Mouse (Mus musculus): Measurements from ENCODE around the gene Mapre3. TPM values are rescaled to one million over a fixed set of nuclear protein-coding genes. Genes with fewer than 3 reads are reported as not detected.
A peak's percentile ranks its signal among the peaks of the same experiment; 100 is the strongest.

Mapre3 gene
- polyA plus RNA-seq (2012; ENCODE audit: insufficient read depth, insufficient read length, missing spikeins) = 22.6 and 27.8 TPM in 2 replicates

DNA sequence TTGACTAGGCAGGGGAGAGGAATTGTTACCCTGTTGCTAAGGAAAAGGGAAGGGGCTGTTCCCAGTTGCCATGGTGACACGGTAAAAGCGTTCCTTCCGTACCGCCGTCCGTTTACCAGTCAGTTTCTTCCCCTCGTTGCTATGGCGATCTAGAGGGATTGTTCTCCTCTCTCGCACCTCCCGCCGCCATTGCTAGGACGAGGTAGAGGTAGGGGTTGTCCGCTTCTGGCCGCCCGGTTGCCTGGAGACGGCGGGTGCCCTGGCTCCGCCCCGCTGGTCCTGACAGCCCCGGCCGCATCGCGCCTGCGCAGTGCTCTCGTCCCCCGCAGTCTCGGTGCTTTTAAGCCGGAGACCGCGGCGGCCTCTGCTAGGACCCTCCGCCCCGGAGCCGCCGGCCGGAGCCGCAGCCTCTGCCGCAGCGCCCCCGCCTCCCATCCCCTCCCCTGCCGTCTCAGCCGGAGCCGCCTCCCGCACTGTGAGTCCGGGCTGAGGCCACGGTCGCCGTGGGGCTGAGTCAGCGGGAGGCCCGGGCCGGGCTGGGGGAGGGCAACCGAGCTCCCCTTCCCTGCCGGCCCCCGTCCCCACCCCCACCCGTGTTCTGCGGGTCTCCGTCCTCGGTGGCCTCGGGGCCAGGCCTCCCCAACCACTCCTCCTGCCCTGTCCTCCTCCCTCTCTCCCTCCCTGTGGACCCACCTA, at the start of gene Mapre3:
TSS of gene Mapre3 (plus strand) at position 218 of the 696 bp plus-strand sequence.
- TF ChIP-seq POLR2A (IDR thresholded peaks at IDR 0.05; ENCODE audit: borderline replicate concordance, low read depth, low read length) = no peak
- no peak for TF ChIP-seq CTCF (IDR thresholded peaks at IDR 0.05; ENCODE audit: low read depth, low read length)
- 0 out of 2 replicates have a peak, but pooled peaks cover 3% of the 10 kb centered on the region for H3K4me1 ChIP-seq (ENCODE audit: control insufficient read depth, insufficient read depth, low read length)
- no peak within 1 kb of the TSS for H3K27ac ChIP-seq (ENCODE audit: insufficient read depth, low read depth, low read length)
- peak within 1 kb of the TSS; percentile 73 for H3K4me3 ChIP-seq (ENCODE audit: insufficient read depth, low read length)

DNA sequence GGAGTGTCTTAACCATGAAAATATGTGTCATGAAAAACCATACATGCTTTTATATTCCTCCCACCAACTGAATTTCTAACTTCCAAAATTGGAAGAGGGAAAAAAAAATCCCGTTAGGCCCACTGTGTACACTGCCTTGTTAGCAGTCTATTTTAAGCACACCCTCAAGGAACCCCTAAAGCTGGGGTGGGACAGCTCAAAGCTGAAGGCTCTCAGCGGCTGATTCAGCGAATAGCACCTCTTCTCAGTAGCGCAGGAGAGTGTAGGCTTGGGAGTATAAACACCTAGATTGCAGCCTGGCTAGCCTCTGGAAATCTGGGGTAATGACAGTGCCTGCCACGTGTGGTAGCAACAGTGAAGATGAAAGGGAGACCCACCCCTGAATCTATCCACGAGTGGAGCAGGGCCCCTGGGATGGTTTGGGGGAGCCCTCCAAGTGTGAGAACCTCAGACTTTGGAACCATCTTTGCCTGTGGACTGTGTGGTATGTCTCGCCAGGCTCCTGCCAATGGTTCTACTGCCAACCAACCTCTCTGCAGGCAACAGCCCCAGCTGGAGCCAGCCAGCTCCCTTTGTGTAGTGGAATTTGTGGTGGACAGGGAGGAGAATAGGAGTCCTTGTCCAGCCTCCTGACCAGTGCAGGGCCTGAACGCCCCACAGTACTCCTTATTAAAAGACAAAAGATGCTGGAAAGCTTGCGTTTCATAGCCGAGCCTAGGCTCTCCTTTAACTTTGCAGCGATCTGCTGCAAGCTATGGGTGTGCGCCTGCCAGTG, 48.7 kb upstream of the Mapre3 start:
- no peak for TF ChIP-seq CTCF (IDR thresholded peaks at IDR 0.05; ENCODE audit: low read depth, low read length)
- no peak for TF ChIP-seq POLR2A (IDR thresholded peaks at IDR 0.05; ENCODE audit: borderline replicate concordance, low read depth, low read length)
- no peak overlapping the region for H3K4me3 ChIP-seq (ENCODE audit: insufficient read depth, low read length)
- H3K27ac ChIP-seq (ENCODE audit: insufficient read depth, low read depth, low read length) = no peak overlapping the region
- H3K4me1 ChIP-seq (ENCODE audit: control insufficient read depth, insufficient read depth, low read length) = no peaks in the 10 kb centered on the region

DNA sequence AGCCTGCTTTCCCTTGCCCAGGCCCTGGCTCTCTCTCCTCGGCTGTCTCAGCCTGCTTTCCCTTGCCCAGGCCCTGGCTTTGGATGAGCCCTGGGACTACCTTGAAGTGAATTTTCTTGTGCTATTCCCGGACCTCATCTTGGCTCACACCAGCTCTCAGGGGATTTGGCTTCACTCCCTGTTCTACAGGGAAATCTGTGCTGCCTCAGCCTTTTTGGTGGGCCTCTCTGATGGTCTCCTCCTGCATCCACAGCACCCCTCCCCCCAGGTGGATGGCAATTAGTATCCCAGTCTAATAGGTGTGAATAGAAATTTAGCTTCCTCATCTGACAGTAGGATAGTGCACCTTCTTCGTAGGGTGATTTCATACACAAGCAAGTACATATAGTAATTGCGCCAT, 46.4 kb upstream of the Mapre3 start:
- TF ChIP-seq CTCF (IDR thresholded peaks at IDR 0.05; ENCODE audit: low read depth, low read length) = no peak
- TF ChIP-seq POLR2A (IDR thresholded peaks at IDR 0.05; ENCODE audit: borderline replicate concordance, low read depth, low read length) = no peak
- no peak overlapping the region for H3K27ac ChIP-seq (ENCODE audit: insufficient read depth, low read depth, low read length)
- H3K4me3 ChIP-seq (ENCODE audit: insufficient read depth, low read length) = no peak overlapping the region
- H3K4me1 ChIP-seq (ENCODE audit: control insufficient read depth, insufficient read depth, low read length) = no peaks in the 10 kb centered on the region

DNA sequence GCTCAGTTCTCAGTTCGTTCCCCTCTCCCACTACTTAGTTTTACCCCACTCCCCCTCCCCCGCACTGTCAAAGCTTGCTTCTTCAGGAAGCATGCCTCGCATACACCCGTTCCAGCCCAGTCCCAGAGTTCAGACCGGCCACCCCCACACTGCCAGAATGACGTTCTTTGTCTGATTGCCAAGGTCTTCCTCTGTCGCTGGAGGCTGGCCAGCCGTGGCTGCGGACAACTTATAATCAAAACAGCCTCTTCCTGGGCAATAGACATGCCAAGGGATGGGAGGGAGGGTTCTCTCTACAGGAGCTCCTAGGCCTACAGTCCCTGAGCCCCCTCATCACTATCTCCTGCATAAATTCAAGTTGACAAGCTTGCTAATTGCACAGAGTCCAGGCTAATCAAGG, 45.8 kb upstream of the Mapre3 start:
- Histone ChIP-seq H3K27ac (ENCODE audit: insufficient read depth, low read depth, low read length) (no peak overlapping the region), H3K4me1 (ENCODE audit: control insufficient read depth, insufficient read depth, low read length) (no peaks in the 10 kb centered on the region), H3K4me3 (ENCODE audit: insufficient read depth, low read length) (no peak overlapping the region)
- TF ChIP-seq CTCF (IDR thresholded peaks at IDR 0.05; ENCODE audit: low read depth, low read length) (no peak), POLR2A (IDR thresholded peaks at IDR 0.05; ENCODE audit: borderline replicate concordance, low read depth, low read length) (no peak)

DNA sequence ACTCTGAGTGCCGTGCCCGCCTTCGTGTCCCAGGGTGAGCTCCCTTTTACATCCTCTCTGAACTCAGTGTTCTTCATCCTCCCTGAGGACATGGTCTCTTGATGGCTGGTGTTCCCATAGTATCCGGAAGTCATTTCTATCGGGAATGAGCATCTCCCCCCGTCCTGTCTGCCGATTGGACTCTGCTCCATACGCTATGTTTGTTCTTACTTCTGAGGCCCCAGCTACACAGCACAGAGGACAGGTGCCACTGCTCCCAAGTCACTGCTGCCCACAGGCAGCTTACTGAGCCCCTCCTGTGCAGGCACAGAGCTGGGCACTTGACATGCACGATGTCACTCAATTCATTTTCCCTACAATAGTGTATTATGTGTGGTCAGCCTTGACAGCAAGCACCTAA, 45.4 kb upstream of the Mapre3 start:
- no peak overlapping the region for H3K4me3 ChIP-seq (ENCODE audit: insufficient read depth, low read length)
- H3K27ac ChIP-seq (ENCODE audit: insufficient read depth, low read depth, low read length) = no peak overlapping the region
- no peaks in the 10 kb centered on the region for H3K4me1 ChIP-seq (ENCODE audit: control insufficient read depth, insufficient read depth, low read length)
- TF ChIP-seq CTCF (IDR thresholded peaks at IDR 0.05; ENCODE audit: low read depth, low read length) (no peak), POLR2A (IDR thresholded peaks at IDR 0.05; ENCODE audit: borderline replicate concordance, low read depth, low read length) (no peak)

DNA sequence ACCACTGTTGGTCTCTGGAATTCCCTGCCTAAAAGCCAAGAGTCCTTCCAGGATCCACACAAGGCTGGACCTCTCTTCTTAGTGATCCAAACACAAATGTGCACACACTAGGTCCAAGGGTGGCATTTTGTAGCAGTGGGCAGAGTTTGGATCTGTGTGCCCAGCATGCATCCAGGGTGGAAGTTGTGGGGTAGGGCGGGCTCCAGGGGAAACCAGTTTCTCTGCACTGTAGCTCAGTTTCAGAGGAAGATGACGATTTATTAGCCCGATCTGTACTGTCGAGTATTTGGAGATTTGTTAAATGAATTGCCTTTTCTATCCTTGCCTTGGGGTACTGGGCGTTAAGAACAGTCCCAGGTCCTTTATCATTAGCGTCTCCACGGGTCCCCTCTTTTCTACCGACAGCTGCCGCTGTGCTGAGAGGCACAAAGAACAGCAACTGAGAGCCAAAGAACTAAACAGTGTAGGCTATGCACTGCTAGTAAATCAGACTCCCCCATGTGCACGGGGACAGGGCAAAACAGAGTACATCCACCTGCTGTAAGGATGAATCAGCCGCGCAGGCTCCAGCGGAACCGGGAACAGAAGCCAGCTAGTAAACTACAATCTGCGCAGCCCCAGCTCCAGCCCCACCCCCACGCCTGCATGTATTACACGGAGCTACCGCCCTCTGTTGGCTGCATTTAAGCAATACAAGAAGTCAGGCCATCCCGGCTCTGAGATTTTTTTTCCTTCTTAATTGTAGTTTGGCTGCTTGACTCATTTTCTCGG, 39.7 kb upstream of the Mapre3 start:
- Histone ChIP-seq H3K27ac (ENCODE audit: insufficient read depth, low read depth, low read length) (no peak overlapping the region), H3K4me3 (ENCODE audit: insufficient read depth, low read length) (peak overlapping the region; percentile 15; the same call in 1 of the 2 replicates), H3K4me1 (ENCODE audit: control insufficient read depth, insufficient read depth, low read length) (peaks cover 8% of the 10 kb centered on the region)
- TF ChIP-seq CTCF (IDR thresholded peaks at IDR 0.05; ENCODE audit: low read depth, low read length) (peak; percentile 69), POLR2A (IDR thresholded peaks at IDR 0.05; ENCODE audit: borderline replicate concordance, low read depth, low read length) (no peak)

DNA sequence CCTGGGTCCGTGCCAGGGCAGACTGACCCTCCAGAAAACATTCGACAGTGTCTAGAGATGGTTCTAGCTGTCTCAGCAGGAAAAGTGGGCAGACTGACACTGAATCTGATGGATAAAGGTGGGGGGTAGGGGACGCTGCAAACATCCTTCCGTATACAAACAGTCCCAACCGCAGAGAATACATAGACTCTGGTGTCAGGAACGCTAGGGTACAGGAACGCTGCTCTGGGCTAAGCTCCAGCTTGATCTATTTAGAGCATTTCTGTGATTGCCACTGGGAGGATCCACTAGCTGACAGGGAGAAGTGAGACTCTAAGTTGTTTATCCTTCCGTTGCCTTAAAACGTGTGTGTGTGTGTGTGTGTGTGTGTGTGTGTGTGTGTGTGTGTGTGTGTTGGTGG, 33.7 kb upstream of the Mapre3 start:
- H3K27ac ChIP-seq (ENCODE audit: insufficient read depth, low read depth, low read length) = no peak overlapping the region
- H3K4me3 ChIP-seq (ENCODE audit: insufficient read depth, low read length) = no peak overlapping the region
- TF ChIP-seq POLR2A (IDR thresholded peaks at IDR 0.05; ENCODE audit: borderline replicate concordance, low read depth, low read length) = no peak
- no peak for TF ChIP-seq CTCF (IDR thresholded peaks at IDR 0.05; ENCODE audit: low read depth, low read length)
- H3K4me1 ChIP-seq (ENCODE audit: control insufficient read depth, insufficient read depth, low read length) = peaks cover 8% of the 10 kb centered on the region

DNA sequence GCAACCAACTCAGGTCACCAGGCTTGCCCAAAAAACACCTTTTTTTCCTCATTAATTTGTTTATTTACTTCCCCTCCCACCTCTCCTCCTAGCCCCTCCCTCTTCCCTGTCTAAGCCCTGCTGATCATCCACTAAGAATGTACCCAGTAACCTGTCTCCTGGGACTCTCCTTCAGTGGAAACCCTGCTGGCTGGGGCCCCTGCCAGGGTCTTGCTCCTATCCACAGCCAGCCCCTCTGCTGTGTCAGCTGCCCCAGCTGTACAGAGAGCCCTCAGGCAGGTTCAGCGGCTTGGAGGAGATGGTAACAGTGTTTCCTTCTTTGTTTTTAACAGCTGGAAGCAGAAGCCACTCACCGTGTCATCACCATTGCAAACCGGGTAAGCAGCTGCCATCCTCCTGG, 33.3 kb upstream of the Mapre3 start:
- TF ChIP-seq CTCF (IDR thresholded peaks at IDR 0.05; ENCODE audit: low read depth, low read length) (no peak), POLR2A (IDR thresholded peaks at IDR 0.05; ENCODE audit: borderline replicate concordance, low read depth, low read length) (no peak)
- Histone ChIP-seq H3K27ac (ENCODE audit: insufficient read depth, low read depth, low read length) (no peak overlapping the region), H3K4me3 (ENCODE audit: insufficient read depth, low read length) (no peak overlapping the region), H3K4me1 (ENCODE audit: control insufficient read depth, insufficient read depth, low read length) (peaks cover 8% of the 10 kb centered on the region)

DNA sequence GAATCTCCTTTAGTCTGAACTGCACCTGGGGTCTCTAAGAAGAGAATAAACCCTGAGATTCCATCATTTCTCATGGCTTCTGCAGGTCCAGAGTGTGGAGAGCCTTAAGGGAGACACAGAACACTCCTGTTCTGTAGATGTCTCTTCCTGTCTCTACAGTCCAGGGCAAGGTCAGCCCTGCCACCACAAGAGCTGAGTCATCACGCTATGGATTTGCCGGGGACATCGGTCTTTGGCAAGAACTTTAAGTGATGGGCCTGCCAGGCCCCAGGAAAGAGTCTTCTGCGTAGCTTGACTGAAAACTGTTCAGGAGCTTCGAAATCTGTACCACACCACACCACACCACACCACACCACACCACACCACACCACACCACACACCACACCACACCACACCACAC, 27.1 kb upstream of the Mapre3 start:
- Histone ChIP-seq H3K4me3 (ENCODE audit: insufficient read depth, low read length) (no peak overlapping the region), H3K4me1 (ENCODE audit: control insufficient read depth, insufficient read depth, low read length) (peaks cover 7% of the 10 kb centered on the region; the same call in 1 of the 2 replicates), H3K27ac (ENCODE audit: insufficient read depth, low read depth, low read length) (no peak overlapping the region)
- TF ChIP-seq CTCF (IDR thresholded peaks at IDR 0.05; ENCODE audit: low read depth, low read length) (no peak), POLR2A (IDR thresholded peaks at IDR 0.05; ENCODE audit: borderline replicate concordance, low read depth, low read length) (no peak)

All from bone marrow macrophage, adult 2 months (primary cell).